Mouse (Mus musculus): ENCODE data around the gene Chst8. TPM values are rescaled to one million over a fixed set of nuclear protein-coding genes. Genes with fewer than 3 reads are reported as not detected.
A peak's percentile ranks its signal among the peaks of the same experiment; 100 is the strongest.

Chst8 gene
- polyA plus RNA-seq, 1 experiment from 2014 or later: 4.1 TPM

DNA sequence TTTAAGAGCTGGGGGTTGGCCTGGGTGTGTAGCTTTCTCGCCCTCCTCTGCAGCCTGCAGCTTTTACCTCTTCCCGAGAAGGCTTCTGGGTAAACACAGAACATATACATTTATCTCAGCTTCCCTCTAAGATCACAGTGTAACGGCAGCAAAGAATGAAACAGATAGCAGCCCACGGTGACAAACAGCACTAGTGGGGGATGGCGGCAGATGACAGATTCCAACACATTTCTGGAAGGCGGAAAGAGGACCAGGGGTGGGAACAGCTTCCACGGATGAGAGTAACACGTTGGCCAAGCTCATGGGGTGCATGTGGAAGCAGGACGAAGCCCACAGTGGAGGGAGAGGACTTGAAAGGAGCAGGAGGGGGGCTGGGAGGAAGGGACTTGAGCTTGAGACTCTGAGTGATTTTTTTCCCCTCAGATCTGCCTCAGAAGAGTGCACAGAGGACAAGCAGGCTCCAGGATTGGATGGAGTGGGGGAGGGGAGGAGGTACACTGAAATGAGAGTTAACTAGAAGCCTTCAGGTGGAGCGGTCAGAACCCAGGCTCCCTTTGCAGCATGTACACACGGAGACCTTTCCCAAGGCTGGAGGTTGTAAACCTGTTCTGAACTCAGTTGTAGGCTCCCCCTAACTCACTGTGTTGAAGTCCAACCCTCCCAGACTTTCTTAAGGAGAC is 89.8 kb downstream of the Chst8 start:
- 28% methylated on average over 11 of the region's 11 CpGs for WGBS
- H3K27ac ChIP-seq (ENCODE audit: low read length): no peak overlapping the region

DNA sequence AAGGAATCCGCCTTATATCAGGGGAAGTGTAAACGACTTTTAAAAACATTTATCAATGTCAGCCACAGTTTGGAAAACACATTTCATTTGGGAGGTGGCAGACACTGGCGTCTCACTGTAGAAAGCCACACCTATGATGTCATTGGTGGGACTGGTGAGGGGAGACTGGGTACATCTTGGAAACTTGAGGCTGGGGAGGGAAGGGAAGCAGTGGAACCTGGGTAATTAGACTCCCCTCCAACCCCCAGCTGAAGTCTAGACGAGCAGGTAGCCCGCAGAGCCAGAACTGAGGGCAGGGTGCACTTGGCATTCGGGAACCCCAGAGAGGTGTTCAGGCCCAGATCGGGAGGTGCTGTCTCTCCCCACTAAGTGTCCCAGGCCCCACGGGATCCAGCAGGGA is 90.4 kb downstream of the Chst8 start:
- Histone ChIP-seq H3K4me3 (ENCODE audit: low read depth, low read length) (no peak overlapping the region), H3K4me1 (ENCODE audit: control insufficient read depth, insufficient read depth, low read length) (peaks cover 15% of the 10 kb centered on the region), H3K4me2 (replicated peaks; ENCODE audit: low read depth, low read length) (no peak overlapping the region), H3K9me3 (ENCODE audit: control insufficient read depth, low read depth, low read length) (no peaks in the 10 kb centered on the region), H3K27ac (ENCODE audit: low read length) (no peak overlapping the region), H3K36me3 (ENCODE audit: control insufficient read depth, insufficient read depth, low read length) (no peaks in the 10 kb centered on the region), H3K27me3 (ENCODE audit: control insufficient read depth, insufficient read depth, low read length) (no peaks in the 10 kb centered on the region), H3K9ac (replicated peaks; ENCODE audit: low read depth, low read length) (no peak overlapping the region)
- WGBS: 20% methylated on average over 8 of the region's 8 CpGs
- ATAC-seq (ENCODE audit: insufficient number of reproducible peaks, insufficient read depth, low FRiP score, low read depth): no peak

More for the DNA sequence above, 89.8 kb downstream of the Chst8 start:
- Histone ChIP-seq H3K4me2 (replicated peaks; ENCODE audit: low read depth, low read length) (no peak overlapping the region), H3K27me3 (ENCODE audit: control insufficient read depth, insufficient read depth, low read length) (no peaks in the 10 kb centered on the region), H3K9ac (replicated peaks; ENCODE audit: low read depth, low read length) (no peak overlapping the region), H3K4me3 (ENCODE audit: low read depth, low read length) (no peak overlapping the region), H3K9me3 (ENCODE audit: control insufficient read depth, low read depth, low read length) (no peaks in the 10 kb centered on the region), H3K4me1 (ENCODE audit: control insufficient read depth, insufficient read depth, low read length) (peaks cover 13% of the 10 kb centered on the region), H3K36me3 (ENCODE audit: control insufficient read depth, insufficient read depth, low read length) (no peaks in the 10 kb centered on the region)
- ATAC-seq (ENCODE audit: insufficient number of reproducible peaks, insufficient read depth, low FRiP score, low read depth): no peak

DNA sequence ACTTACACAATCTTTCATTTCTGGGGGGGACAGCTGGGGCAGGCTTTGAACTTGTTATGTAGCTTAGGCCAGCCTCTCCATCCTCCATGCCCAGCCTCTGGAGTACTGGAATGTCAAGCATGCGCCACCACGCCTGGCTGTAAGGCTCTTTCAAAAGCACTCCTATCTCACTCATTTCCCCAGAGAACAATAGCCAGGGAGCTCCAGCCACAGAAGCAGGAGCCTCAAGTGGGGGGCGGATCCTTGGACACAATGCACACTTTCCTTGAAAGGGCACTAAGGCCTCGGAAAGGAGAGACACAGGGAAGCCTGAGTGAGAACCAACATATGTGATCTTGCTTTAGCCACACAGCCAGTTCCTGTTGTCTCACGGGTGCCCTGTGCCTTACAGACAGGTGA is 90.9 kb downstream of the Chst8 start:
- ATAC-seq (ENCODE audit: insufficient number of reproducible peaks, insufficient read depth, low FRiP score, low read depth): peak; percentile 66
- 16% methylated on average over 5 of the region's 5 CpGs for WGBS

DNA sequence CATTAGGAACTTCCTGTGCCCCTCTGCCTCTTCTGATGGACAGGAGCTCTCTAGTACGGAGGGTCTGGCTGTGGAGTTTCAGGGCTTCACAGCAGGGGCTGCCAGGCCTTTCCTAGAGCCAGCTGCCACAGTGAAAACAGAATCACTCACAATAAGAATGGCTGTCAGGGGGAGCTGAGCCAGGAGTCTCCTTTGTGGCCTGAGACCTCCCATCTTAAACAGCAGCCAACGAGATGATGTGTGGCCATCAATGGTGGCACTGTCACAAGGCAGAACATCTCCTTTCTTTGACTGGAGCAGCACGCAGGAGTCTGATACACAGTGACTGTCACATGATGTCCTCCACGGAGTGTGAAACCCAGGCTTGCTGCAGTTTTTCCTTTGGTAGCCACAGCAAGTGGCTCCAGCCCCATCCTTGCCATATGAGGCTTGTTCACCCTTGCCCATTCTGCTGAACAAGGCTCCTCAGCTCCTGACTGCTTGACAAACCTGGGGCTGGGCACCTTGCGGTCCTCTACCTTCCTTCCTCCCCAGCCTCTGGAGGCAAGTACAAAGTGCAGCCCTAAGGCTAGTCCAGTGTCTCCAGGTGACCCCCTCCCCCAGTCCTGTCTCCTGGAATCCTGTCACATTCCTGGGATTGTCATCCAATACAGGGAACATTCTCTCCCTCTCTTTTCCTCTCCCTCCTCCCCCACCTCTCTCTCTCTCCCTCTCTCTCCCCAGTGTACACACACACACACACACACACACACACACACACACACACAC is 91.4 kb downstream of the Chst8 start:
- ATAC-seq (ENCODE audit: insufficient number of reproducible peaks, insufficient read depth, low FRiP score, low read depth): no peak
- H3K27ac ChIP-seq (ENCODE audit: low read length): no peak overlapping the region
- no peaks in the 10 kb centered on the region for H3K27me3 ChIP-seq (ENCODE audit: control insufficient read depth, insufficient read depth, low read length)
- 55% methylated on average over 5 of the region's 5 CpGs for WGBS
- no peaks in the 10 kb centered on the region for H3K9me3 ChIP-seq (ENCODE audit: control insufficient read depth, low read depth, low read length)
- no peak overlapping the region for H3K4me2 ChIP-seq (replicated peaks; ENCODE audit: low read depth, low read length)
- H3K4me3 ChIP-seq (ENCODE audit: low read depth, low read length): no peak overlapping the region
- H3K9ac ChIP-seq (replicated peaks; ENCODE audit: low read depth, low read length): no peak overlapping the region
- H3K4me1 ChIP-seq (ENCODE audit: control insufficient read depth, insufficient read depth, low read length): peaks cover 18% of the 10 kb centered on the region
- H3K36me3 ChIP-seq (ENCODE audit: control insufficient read depth, insufficient read depth, low read length): no peaks in the 10 kb centered on the region

More for the DNA sequence above, 90.9 kb downstream of the Chst8 start:
- peaks cover 18% of the 10 kb centered on the region for H3K4me1 ChIP-seq (ENCODE audit: control insufficient read depth, insufficient read depth, low read length)
- no peak overlapping the region for H3K4me3 ChIP-seq (ENCODE audit: low read depth, low read length)
- H3K27me3 ChIP-seq (ENCODE audit: control insufficient read depth, insufficient read depth, low read length): no peaks in the 10 kb centered on the region
- H3K9me3 ChIP-seq (ENCODE audit: control insufficient read depth, low read depth, low read length): no peaks in the 10 kb centered on the region
- no peak overlapping the region; the same call in 1 of the 2 replicates for H3K4me2 ChIP-seq (replicated peaks; ENCODE audit: low read depth, low read length)
- H3K36me3 ChIP-seq (ENCODE audit: control insufficient read depth, insufficient read depth, low read length): no peaks in the 10 kb centered on the region
- H3K9ac ChIP-seq (replicated peaks; ENCODE audit: low read depth, low read length): no peak overlapping the region
- no peak overlapping the region for H3K27ac ChIP-seq (ENCODE audit: low read length)

DNA sequence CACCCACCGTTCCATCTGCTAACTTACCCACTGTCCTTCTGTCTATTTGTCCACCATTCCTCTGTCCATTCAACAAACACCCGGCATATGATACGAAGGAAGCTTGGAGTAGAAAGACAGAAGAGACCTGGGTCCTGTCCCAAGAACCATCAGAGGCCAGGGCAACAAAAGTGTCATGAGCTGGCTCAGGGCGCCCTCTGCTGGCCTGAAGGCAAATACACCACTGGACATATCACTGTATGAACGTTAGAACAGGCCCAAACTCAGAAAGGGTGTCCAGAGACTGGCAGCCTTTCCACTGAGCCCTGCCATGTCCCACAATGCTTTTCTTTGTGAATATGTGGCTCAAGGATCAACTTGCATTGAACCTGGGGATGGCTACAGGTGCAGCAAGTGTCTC is 92.9 kb downstream of the Chst8 start:
- WGBS: 32% methylated on average over 5 of the region's 5 CpGs
- H3K4me1 ChIP-seq (ENCODE audit: control insufficient read depth, insufficient read depth, low read length): peaks cover 24% of the 10 kb centered on the region
- no peak overlapping the region for H3K9ac ChIP-seq (replicated peaks; ENCODE audit: low read depth, low read length)
- H3K4me2 ChIP-seq (replicated peaks; ENCODE audit: low read depth, low read length): no peak overlapping the region
- no peaks in the 10 kb centered on the region for H3K27me3 ChIP-seq (ENCODE audit: control insufficient read depth, insufficient read depth, low read length)
- H3K27ac ChIP-seq (ENCODE audit: low read length): no peak overlapping the region
- no peaks in the 10 kb centered on the region for H3K9me3 ChIP-seq (ENCODE audit: control insufficient read depth, low read depth, low read length)
- no peaks in the 10 kb centered on the region for H3K36me3 ChIP-seq (ENCODE audit: control insufficient read depth, insufficient read depth, low read length)
- no peak for ATAC-seq (ENCODE audit: insufficient number of reproducible peaks, insufficient read depth, low FRiP score, low read depth)
- H3K4me3 ChIP-seq (ENCODE audit: low read depth, low read length): no peak overlapping the region

DNA sequence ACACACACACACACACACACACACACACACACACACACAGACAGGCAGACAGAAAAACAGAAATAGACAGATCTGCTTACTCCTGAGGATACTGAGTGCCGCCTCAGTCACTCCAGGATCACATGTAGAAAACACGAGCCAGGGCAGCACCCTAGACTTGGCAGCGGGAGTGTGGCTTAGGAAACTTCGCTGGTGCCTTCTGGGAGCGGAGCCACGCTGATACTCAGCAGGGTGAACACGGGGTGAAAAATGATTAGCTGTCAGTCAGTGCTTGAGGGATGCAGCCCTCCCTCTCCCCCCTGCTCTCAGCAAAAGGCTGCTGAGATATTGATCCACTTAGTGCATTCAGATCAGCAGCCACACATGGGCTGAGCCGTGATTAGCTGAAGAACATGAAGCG is 93.9 kb downstream of the Chst8 start:
- H3K27me3 ChIP-seq (ENCODE audit: control insufficient read depth, insufficient read depth, low read length): no peaks in the 10 kb centered on the region
- H3K9ac ChIP-seq (replicated peaks; ENCODE audit: low read depth, low read length): no peak overlapping the region
- 58% methylated on average over 9 of the region's 9 CpGs for WGBS
- H3K36me3 ChIP-seq (ENCODE audit: control insufficient read depth, insufficient read depth, low read length): no peaks in the 10 kb centered on the region
- H3K9me3 ChIP-seq (ENCODE audit: control insufficient read depth, low read depth, low read length): no peaks in the 10 kb centered on the region
- H3K4me3 ChIP-seq (ENCODE audit: low read depth, low read length): no peak overlapping the region
- H3K4me1 ChIP-seq (ENCODE audit: control insufficient read depth, insufficient read depth, low read length): peaks cover 25% of the 10 kb centered on the region
- no peak overlapping the region for H3K4me2 ChIP-seq (replicated peaks; ENCODE audit: low read depth, low read length)
- ATAC-seq (ENCODE audit: insufficient number of reproducible peaks, insufficient read depth, low FRiP score, low read depth): no peak
- no peak overlapping the region for H3K27ac ChIP-seq (ENCODE audit: low read length)

DNA sequence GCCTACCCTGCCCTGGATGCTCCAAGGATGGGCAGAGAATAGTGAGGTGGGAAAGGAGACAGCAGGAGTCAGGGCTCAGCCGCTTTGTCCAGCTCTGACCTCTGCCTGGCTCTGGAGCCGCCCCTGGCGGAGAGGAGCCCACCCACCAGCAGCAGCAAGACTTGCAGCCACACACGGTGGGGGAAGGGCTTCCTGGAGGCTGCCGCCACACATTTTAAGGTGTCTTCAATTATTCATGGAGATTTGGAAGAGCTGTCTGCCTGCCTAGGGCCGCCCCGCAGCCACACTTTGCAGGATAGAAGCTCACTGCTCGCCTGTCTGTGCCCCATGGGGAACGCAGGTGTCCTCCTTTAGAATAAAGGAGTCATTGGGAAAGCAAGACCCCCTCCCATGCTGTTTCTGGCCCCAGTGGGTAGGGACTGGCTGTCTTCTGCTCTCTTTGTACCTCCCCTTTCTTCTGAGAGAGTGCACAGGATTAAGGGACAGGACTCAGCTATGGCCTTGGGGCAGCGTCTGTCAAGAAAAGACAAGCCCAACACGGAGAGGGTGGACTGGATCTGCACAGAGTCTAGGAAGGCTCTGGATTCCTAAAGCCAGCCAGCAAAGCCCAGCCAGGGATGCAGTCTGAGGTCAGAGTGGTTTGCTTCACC is 95.2 kb downstream of the Chst8 start:
- 11% methylated on average over 11 of the region's 11 CpGs for WGBS
- peaks cover 21% of the 10 kb centered on the region for H3K4me1 ChIP-seq (ENCODE audit: control insufficient read depth, insufficient read depth, low read length)
- H3K27me3 ChIP-seq (ENCODE audit: control insufficient read depth, insufficient read depth, low read length): no peaks in the 10 kb centered on the region
- no peaks in the 10 kb centered on the region for H3K9me3 ChIP-seq (ENCODE audit: control insufficient read depth, low read depth, low read length)
- H3K4me3 ChIP-seq (ENCODE audit: low read depth, low read length): no peak overlapping the region
- H3K36me3 ChIP-seq (ENCODE audit: control insufficient read depth, insufficient read depth, low read length): no peaks in the 10 kb centered on the region
- ATAC-seq (ENCODE audit: insufficient number of reproducible peaks, insufficient read depth, low FRiP score, low read depth): no peak
- H3K4me2 ChIP-seq (replicated peaks; ENCODE audit: low read depth, low read length): no peak overlapping the region
- H3K27ac ChIP-seq (ENCODE audit: low read length): no peak overlapping the region
- H3K9ac ChIP-seq (replicated peaks; ENCODE audit: low read depth, low read length): no peak overlapping the region

DNA sequence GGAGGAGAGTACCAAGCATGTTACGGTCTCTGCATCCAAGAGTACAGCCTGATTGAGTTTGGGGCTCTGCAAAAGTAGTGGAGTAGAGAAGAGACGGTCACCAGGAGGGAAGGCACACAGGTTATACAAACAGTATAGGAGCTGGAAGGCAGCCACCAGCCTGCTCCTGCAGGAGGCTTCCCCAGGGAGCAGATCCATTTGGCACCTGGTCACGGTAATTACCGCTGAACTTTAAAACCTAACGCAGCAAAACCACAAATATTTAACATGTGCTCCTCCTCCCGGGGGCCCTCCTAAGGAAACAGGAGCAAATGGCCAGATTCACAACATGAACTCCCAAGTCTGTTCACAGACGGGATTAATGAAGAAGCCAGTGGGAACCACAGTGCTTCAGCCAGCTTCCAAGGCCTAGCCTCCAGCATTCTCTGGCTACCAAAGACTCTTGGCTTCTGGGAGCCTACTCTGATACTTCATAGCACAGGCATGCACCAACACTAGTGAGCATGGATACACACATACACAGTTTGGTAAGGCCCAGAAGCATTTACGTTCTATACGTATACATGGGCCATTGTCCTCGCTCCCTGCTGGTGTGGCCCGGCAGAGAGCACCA is 97.6 kb downstream of the Chst8 start:
- H3K4me1 ChIP-seq (ENCODE audit: control insufficient read depth, insufficient read depth, low read length): peaks cover 12% of the 10 kb centered on the region; the same call in 1 of the 2 replicates
- H3K4me3 ChIP-seq (ENCODE audit: low read depth, low read length): no peak overlapping the region
- H3K4me2 ChIP-seq (replicated peaks; ENCODE audit: low read depth, low read length): no peak overlapping the region
- H3K27ac ChIP-seq (ENCODE audit: low read length): no peak overlapping the region
- no peaks in the 10 kb centered on the region for H3K36me3 ChIP-seq (ENCODE audit: control insufficient read depth, insufficient read depth, low read length)
- H3K9me3 ChIP-seq (ENCODE audit: control insufficient read depth, low read depth, low read length): no peaks in the 10 kb centered on the region
- peak; percentile 24; the same call in 1 of the 2 replicates for ATAC-seq (ENCODE audit: insufficient number of reproducible peaks, insufficient read depth, low FRiP score, low read depth)
- 42% methylated on average over 11 of the region's 11 CpGs for WGBS
- no peaks in the 10 kb centered on the region for H3K27me3 ChIP-seq (ENCODE audit: control insufficient read depth, insufficient read depth, low read length)
- no peak overlapping the region for H3K9ac ChIP-seq (replicated peaks; ENCODE audit: low read depth, low read length)

All from stomach, embryonic 14.5 days (tissue).